Mouse (Mus musculus): ENCODE measurements around the gene Rpl18. TPM values are rescaled to one million over a fixed set of nuclear protein-coding genes. Genes with fewer than 3 reads are reported as not detected.

Gene Rpl18
- total RNA-seq, 2 experiments from 2014 or later: 423 to 452 TPM

- peak; percentile 37 to 39 for DNase-seq (ENCODE audit: low spot score in 2 of 2)
These were observed 15.6 kb upstream of the Rpl18 start, which contains the start of gene Car11 for GRCm38 (mm10) chr7:45699523-45700141. Car11 (plus strand) TSS chr7:45699843.

GRCm38 (mm10) chr7:45700301-45701015, 14.8 kb upstream of the Rpl18 start:
- DNase-seq (ENCODE audit: low spot score in 2 of 2): peak; percentile 78 to 91

DNA sequence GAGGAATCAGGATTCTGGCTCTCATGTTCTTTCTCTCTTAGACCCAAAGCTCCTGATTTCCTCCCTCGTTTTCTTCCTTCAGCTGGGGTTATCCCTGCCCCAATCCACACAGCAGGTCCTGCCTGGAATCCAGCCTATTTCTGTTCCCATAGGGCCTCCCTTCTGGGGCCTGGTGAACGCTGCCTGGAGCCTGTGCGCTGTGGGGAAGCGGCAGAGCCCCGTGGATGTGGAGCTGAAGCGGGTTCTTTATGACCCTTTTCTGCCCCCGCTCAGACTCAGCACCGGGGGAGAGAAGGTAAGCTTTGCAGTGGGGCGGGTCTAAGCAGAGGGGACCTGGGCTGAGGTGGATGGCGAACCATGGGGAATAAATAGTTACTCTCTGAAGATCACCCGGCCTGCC, 14.2 kb upstream of the Rpl18 start:
- DNase-seq (ENCODE audit: low spot score in 2 of 2): peak in 1 of 2 experiments; percentile 66

DNA sequence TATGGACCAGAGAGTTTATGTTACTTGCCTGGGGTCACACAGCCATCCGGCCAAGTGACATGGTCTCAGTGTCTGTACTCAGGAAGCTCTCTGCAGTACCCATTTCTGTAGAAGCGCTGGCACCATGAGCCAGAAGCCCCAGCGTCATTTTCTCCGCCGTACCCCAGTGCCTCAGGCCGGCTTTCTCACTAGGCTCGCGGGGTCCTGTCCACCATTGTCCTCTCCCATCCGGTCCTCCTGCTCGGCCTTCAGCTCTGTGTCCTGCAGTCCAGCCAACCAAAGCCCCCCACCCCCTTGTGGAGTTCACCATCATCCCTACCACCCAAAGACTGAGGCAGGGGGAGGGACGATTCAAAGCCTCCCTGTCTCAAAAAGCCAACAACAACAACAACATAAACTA, 13.7 kb upstream of the Rpl18 start:
- DNase-seq (ENCODE audit: low spot score in 2 of 2): no peak

DNA sequence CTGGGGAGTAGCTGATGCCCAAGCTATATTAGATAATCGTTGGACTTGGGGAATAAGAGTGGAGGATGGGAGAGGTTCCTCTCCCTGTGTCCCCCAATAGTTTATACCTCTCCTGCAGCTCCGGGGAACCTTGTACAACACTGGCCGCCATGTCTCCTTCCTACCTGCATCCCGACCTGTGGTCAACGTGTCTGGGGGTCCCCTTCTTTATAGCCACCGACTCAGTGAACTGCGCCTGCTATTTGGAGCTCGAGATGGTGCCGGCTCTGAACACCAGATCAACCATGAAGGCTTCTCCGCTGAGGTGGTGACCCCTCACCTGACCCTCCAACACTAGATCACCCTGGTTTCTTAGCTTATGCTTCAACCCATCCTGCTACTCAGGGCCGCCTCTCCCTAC, 12.9 kb upstream of the Rpl18 start:
- DNase-seq (ENCODE audit: low spot score in 2 of 2): no peak

GRCm38 (mm10) chr7:45702809-45703520, 12.3 kb upstream of the Rpl18 start:
- DNase-seq (ENCODE audit: low spot score in 2 of 2): no peak

- no peak for DNase-seq (ENCODE audit: low spot score in 2 of 2)
These were observed 11.7 kb upstream of the Rpl18 start for GRCm38 (mm10) chr7:45703521-45704033.

DNA sequence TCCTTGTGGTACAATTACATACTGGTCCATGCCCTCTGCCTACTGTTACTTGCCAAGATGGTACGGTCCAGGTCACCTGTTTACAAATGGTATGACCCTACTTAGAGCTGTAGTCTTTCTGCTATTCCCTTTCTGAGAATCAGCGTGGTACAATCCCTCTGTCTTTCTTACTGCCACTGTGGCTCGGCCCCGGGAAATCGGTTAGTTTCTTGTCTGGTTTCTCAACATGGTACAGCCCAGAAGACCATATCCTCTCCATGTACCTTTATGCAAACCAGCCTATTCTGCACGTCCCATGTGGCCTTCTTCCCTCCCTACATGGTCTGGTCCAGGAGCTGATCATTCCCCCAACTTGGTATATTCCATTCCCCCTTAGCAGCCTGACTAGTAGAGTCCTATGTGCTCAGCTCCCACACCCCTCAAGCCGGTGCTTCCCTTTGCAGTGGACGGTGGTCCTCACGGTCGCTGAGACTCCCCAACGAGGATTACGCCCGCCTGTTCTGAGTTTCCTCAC, 11.2 kb upstream of the Rpl18 start:
- DNase-seq (ENCODE audit: low spot score in 2 of 2): peak; percentile 85 to 90

GRCm38 (mm10) chr7:45704730-45705442, 10.4 kb upstream of the Rpl18 start, which contains the start of gene Dbp:
Dbp (plus strand) TSS chr7:45705088.
- DNase-seq (ENCODE audit: low spot score in 2 of 2): peak; percentile 98 to 100

DNA sequence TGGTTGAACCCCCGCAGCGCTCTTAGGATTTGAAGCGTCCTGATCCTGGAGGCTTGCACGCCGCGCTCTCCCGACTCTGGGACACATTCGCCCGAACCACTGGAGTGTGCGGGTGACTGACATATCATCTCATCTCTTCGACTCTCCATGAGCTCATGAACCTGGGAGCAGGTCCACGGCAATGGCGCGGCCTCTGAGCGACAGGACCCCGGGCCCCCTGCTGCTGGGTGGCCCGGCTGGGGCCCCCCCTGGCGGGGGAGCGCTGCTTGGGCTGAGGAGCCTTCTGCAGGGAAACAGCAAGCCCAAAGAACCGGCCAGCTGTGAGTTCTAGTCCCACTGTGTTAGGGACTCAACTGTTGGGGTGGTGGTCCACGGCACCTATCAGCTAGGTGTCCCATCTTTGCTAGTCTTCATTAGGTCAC, 9.8 kb upstream of the Rpl18 start:
- DNase-seq (ENCODE audit: low spot score in 2 of 2): no peak

DNA sequence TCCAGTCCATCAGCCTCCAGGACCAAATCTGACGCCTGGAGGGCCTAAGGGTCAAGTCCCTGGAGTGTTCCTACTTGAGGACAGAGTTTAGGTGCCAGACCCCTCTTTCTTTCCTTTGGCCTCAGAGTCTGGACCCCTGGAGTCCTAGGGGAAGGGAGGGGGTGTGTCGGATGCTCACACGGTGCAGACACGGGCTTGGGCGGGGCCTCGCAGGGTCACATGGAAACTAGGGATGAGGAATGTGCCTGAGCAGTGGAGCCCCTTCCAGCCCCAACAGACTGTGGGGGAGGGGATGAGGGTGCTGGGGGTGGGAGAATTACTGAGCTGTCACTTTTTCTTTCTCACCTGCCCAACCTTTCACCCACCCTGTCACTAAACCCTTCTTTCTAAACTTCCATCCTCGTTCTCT, 9.4 kb upstream of the Rpl18 start:
- DNase-seq (ENCODE audit: low spot score in 2 of 2): peak; percentile 84 to 89

- DNase-seq (ENCODE audit: low spot score in 2 of 2): peak; percentile 82 to 88
These were observed 8.5 kb upstream of the Rpl18 start for GRCm38 (mm10) chr7:45706721-45707241.

DNA sequence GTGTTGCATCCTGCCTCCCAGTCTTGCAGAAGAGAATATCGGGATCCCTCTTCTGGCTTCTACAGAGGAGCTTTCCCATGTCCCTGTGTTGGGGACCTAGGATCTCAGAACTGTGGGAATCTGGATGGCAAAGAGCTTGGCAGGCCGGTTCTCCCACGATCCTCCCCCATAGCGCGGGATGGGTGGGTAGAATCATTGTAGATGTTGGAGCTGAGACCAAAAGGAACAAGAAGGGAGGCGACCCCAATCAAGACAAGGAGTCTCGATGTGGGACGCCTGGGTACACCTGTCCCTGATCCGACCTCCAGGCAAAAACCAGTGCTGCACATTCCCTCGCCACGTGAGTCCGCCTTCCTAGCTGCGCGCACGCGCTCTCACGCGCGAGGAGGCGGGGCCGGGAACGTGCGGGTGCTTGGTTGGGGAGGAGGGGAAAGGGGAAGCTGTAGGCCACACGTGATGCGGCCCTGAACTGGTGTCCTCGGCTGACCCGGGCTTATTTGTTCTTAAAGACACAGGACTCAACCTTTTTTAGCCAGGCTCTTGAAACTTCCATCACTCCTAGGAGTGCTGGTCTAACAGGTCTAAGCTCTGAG, 7.8 kb upstream of the Rpl18 start:
- peak; percentile 95 to 96 for DNase-seq (ENCODE audit: low spot score in 2 of 2)

- peak; percentile 36 to 57 for DNase-seq (ENCODE audit: low spot score in 2 of 2)
These were observed 7.0 kb upstream of the Rpl18 start for GRCm38 (mm10) chr7:45708221-45708761.

DNA sequence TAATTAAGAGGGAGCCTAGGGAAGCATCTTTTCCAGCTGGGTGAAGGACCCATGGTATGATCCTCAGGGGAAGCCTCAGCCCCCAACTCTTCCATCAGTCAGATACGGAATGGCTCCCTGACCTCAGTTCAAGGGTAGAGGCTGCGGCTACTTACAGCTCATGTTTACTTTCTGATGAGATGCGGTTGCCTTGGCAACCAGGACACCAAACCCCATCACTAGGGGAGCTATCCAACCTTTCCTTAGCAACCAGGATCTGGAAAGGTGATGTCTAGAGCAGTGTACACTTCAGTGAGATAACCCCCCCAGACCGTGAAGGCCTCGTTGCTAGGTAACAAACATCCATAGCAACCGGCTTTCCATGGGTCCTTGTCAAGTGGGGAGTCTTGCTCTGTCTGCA, 6.2 kb upstream of the Rpl18 start:
- DNase-seq (ENCODE audit: low spot score in 2 of 2): peak in 1 of 2 experiments; percentile 52

DNA sequence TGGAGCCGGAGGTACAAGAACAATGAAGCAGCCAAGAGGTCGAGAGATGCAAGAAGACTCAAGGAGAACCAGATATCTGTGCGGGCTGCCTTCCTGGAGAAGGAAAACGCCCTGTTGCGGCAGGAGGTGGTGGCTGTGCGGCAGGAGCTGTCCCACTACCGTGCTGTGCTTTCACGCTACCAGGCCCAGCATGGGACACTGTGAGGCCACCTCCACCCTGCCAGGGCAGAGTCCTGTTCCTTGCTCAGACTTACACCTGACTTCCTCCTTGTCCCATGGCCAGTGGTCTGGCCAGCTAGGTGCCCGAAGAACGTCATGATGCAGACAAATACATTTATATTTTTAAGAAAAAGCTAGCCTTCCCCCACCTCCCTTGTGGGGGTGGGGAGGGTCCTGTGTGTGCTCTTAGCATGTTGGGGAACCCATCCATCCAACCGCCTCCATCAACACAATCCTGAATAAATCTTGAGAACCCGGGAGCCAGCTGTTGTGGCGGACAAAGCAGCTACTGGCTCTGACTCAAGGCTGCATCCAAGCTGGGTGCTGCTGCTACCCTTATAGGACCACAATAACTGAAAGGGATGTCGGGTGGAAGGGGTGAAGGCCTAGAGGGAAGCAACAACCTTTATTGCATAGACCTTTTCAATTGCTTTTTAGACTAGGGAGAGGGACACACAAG, 5.4 kb upstream of the Rpl18 start:
- DNase-seq (ENCODE audit: low spot score in 2 of 2): peak in 1 of 2 experiments; percentile 26

DNA sequence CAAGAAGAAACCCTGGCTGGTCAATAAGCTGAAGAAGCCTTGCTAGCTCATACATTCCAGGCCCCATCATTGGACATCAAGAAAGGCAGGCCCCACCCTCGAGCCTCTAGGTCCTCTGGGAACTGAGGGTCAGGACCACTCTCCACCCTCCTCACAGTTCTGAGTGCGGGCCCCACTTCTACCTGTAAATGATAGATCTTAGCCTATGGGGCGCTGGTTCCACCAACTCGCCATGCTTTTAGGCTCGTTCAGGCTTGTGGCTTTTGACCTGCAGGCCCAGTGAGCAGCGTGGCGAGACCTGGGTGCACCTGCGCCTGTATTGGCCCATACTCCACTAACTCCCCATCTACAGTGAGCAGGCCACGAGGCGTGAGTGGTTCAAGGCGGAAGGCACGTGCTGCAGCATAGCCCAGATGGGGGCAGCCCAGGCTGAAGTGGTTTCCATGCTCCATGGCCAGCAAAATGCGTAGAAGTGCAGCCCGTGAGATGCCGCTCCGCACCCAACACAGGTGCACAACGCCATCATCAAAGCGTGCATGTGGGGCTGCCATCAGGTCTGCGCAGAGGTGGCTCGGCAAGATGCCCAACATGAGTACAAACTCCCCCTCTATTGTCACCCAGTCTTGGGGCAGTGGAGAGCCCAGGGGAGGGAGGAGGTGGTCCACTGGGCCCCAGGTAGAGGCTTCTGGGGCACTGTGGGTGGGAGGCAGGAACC, 4.6 kb upstream of the Rpl18 start:
- peak in 1 of 2 experiments; percentile 20 for DNase-seq (ENCODE audit: low spot score in 2 of 2)

DNA sequence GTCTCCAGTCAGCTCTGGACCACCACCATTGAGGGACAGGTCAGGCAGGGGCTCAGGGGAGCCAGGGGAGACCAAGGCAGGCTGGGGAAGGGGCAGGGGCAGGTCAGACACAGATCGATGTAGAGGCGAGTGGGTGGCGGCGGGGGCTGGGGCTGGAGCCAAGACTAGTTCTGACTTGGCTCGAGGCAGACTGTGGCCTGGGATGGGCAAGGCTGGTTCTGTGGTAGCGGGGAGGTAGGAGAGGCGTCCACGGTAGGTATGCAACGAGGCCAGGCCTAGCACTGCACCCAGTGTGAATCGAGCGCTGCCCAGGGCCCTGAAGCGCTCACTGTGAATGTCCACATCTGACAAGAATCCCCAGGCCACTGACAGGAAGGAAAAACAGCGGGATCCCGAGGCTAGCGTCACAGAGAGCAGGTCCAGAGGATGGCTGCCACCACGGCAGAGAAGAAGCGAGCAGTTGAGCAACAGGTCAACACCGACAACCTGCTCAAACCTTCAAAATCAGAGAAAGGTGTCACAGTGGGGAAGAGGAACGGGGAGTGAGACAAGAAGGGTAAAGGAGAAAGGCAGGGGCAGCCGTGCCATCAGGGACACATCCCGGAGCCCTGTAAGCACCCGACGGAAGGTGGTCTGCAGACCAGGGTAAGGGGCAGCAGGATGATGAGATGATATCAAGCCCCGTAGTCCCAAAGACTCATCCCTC, 3.8 kb upstream of the Rpl18 start:
- DNase-seq (ENCODE audit: low spot score in 2 of 2): no peak
